Mouse (Mus musculus) forebrain, embryonic 12.5 days (tissue): ENCODE measurements around the gene Hcfc1r1. TPM values are rescaled to one million over a fixed set of nuclear protein-coding genes. Genes with fewer than 3 reads are reported as not detected.
A peak's percentile ranks its signal among the peaks of the same experiment; 100 is the strongest.

Source experiments
- ATAC-seq: fragments of 200-750 bp; cut with Nextera tagmentation; 2 replicates; pipeline ENCODE4 v1.8.0; 2017; ENCODE audit warnings: moderate TSS enrichment; ENCODE audit not compliant: low FRiP score
- H3K27ac ChIP-seq: fragments of 300-500 bp; sonication (generic); 2 replicates; pipeline ENCODE4 v1.5.1; 2016; ENCODE audit warnings: mild to moderate bottlenecking
- H3K27me3 ChIP-seq: fragments of 300-500 bp; sonication (generic); 2 replicates; pipeline ENCODE4 v1.6.1; 2016; ENCODE audit warnings: mild to moderate bottlenecking
- H3K36me3 ChIP-seq: fragments of 300-500 bp; sonication (generic); replicated peaks from 2 replicates; pipeline ENCODE4 v1.6.1; 2016; ENCODE audit warnings: mild to moderate bottlenecking
- H3K4me1 ChIP-seq: fragments of 300-500 bp; sonication (generic); 2 replicates; pipeline ENCODE4 v1.6.1; 2016
- H3K4me2 ChIP-seq: fragments of 300-500 bp; sonication (generic); 2 replicates; pipeline ENCODE4 v1.6.1; 2016; ENCODE audit warnings: mild to moderate bottlenecking, moderate library complexity
- H3K4me3 ChIP-seq: fragments of 300-500 bp; sonication (generic); replicated peaks from 2 replicates; pipeline ENCODE4 v1.5.1; 2016; ENCODE audit warnings: mild to moderate bottlenecking
- H3K9ac ChIP-seq: fragments of 300-500 bp; sonication (generic); 2 replicates; pipeline ENCODE4 v1.6.1; 2016; ENCODE audit warnings: mild to moderate bottlenecking
- H3K9me3 ChIP-seq: fragments of 300-500 bp; sonication (generic); 2 replicates; pipeline ENCODE4 v1.6.1; 2016
- WGBS: fragments of 180-500 bp; shearing (Covaris S2); methylation state at CpG from one replicate; pipeline ENCODE4 v1.1.7; 2016; 5-methylcytosine and 5-hydroxymethylcytosine counted together
- polyA plus RNA-seq: library from polyadenylated mRNA; unstranded; fragments of >200 nt; fragmentation: Nextera tagmentation; extraction: Ambion mirVana; gene quantifications from 2 replicates; pipeline ENCODE4 v1.2.1, GENCODE M21; 2016

The Hcfc1r1 gene
- polyA plus RNA-seq, result 47.1 and 50.3 TPM in 2 replicates

DNA sequence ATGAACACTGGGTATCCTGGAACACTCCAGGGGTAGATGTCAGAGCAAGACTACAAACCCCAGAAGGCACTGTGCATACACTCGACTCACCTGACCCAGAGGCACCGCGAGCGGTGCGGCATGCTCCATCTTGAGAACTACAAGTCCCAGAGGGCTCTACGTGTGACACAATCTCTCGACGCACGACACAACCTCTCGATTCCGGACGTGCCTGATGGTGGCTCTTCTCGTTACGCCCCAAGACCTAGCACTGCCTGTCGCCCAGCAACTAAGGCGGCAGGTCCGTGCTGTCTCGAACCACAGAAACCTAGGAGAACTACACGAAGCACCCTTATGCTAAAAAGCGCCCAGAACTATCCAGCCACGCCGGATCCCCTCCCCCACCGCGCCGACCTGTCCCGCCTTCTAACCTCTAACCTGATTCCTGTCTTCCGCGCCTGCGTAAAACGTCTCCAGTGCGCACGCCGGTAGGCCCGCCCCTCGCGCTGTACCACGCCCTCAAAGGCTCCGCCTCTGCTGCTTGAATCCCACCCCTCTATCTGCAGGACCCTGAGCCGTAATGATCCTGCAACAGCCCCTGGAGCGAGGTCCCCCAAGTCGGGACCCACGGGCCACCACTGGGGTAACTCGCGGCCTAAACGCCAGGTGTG lies at the start of gene Hcfc1r1, which contains the start of gene Thoc6:
Gene Hcfc1r1, plus strand, starts transcription at position 173 of the 650 bp plus-strand sequence.
Gene Thoc6, minus strand, starts transcription at position 459 of the 650 bp plus-strand sequence.
- Histone ChIP-seq H3K4me1 (peaks cover 34% of the 10 kb centered on the region), H3K9ac (peak within 1 kb of the TSS; percentile 50), H3K36me3 (peaks cover 19% of the 10 kb centered on the region), H3K27ac (no peak within 1 kb of the TSS), H3K4me2 (peak within 1 kb of the TSS; percentile 63), H3K27me3 (peaks cover 34% of the 10 kb centered on the region), H3K4me3 (peak within 1 kb of the TSS; percentile 64), H3K9me3 (no peaks in the 10 kb centered on the region)
- peak; percentile 93 for ATAC-seq
- under 1% methylated on average over 45 of the region's 45 CpGs for WGBS

- no peak overlapping the region for H3K4me3 ChIP-seq
- no peak overlapping the region for H3K27ac ChIP-seq
- no peak overlapping the region for H3K4me2 ChIP-seq
- no peak overlapping the region for H3K9ac ChIP-seq
- H3K36me3 ChIP-seq, result no peaks in the 10 kb centered on the region
- H3K27me3 ChIP-seq, result no peaks in the 10 kb centered on the region
- no peaks in the 10 kb centered on the region for H3K9me3 ChIP-seq
- WGBS, result 44% methylated on average over 7 of the region's 7 CpGs
- peaks cover 4% of the 10 kb centered on the region; the same call in 1 of the 2 replicates for H3K4me1 ChIP-seq
- ATAC-seq, result no peak
Measured at GRCm38 (mm10) chr17:23627813-23628212, 45.6 kb upstream of the Hcfc1r1 start.

- Histone ChIP-seq H3K27me3 (no peaks in the 10 kb centered on the region), H3K9me3 (no peaks in the 10 kb centered on the region), H3K4me3 (peak overlapping the region; percentile 10; the same call in 1 of the 2 replicates), H3K9ac (0 out of 2 replicates have a peak overlapping the region, but pooled peaks have one; percentile 21), H3K4me2 (peak overlapping the region; percentile 47), H3K36me3 (no peaks in the 10 kb centered on the region), H3K4me1 (peaks cover 4% of the 10 kb centered on the region; the same call in 1 of the 2 replicates), H3K27ac (no peak overlapping the region)
- 17% methylated on average over 22 of the region's 22 CpGs for WGBS
- ATAC-seq, result peak; percentile 88
Measured at GRCm38 (mm10) chr17:23630195-23631020, 43.0 kb upstream of the Hcfc1r1 start.

DNA sequence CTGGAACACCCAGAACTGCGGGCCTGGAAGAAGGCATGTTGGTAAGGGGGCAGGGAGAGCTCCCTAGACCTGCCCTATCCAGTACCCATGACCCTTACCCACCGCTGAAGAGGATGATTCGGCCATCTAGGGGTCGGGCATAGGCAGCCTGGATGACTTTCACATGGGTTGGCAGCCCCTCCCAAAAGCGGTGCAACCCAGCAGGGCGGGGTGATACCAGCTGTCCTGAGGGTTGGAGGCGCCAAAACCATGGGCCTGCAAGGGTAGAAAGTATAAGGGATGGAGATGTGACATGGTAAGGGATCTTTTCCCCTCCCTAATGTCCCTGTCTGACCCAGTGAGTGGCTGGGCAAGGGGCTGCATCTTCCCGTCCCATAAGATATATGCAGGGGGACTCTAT lies 42.2 kb upstream of the Hcfc1r1 start:
- no peaks in the 10 kb centered on the region for H3K9me3 ChIP-seq
- no peak for ATAC-seq
- H3K27ac ChIP-seq, result no peak overlapping the region
- no peak overlapping the region for H3K4me3 ChIP-seq
- peaks cover 4% of the 10 kb centered on the region; the same call in 1 of the 2 replicates for H3K4me1 ChIP-seq
- H3K27me3 ChIP-seq, result no peaks in the 10 kb centered on the region
- 82% methylated on average over 8 of the region's 8 CpGs for WGBS
- no peak overlapping the region for H3K4me2 ChIP-seq
- H3K9ac ChIP-seq, result no peak overlapping the region
- no peaks in the 10 kb centered on the region for H3K36me3 ChIP-seq

DNA sequence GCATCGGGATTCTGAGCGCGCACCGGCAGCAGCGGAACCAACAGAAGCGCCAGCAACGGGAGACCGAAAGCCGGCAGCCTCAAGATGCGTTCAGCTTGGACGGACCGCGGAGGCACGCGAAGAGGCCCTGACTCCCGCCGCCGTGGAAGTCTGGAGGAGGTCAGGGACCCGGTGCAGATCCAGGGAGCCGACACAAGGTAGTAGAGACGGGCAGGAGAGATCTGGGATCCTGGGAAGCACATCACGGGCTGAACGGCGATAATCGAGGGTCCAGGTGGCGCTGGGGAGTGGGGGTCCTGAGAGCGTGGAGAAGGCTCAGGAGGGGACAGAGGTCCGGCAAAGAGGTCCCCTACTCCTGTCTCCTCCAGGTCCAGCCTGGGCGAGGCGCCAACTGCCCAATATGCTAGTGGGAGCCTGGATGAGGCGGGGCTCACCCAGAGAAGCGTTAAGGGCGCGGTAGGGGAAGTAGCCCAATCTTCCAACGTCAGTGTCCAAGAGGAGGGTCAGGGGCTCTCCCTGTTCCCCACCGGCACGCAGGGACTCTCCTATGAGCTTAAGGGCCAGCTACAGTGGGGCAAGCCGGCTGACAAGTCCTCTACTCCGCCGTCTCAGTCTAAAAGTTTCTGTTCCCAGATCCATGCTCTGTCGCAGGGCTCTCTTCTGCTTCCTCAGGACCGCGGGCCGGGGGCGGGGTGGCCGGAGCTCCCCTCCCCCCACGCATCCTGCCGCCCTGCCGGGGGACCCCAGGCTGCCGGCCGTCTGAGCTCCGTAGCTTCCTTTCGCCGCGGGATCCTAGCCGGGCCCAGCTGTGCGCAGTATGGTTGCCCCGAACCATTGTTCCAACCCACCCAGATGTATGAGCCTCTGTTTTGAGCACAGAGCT lies 28.5 kb upstream of the Hcfc1r1 start, which contains the start of gene Mmp25:
Gene Mmp25, minus strand, starts transcription at position 665 of the 883 bp plus-strand sequence.
- Histone ChIP-seq H3K4me3 (peak within 1 kb of the TSS; percentile 39), H3K27me3 (peaks cover 45% of the 10 kb centered on the region), H3K27ac (no peak within 1 kb of the TSS), H3K9ac (peak within 1 kb of the TSS; percentile 53), H3K4me2 (peak within 1 kb of the TSS; percentile 70), H3K36me3 (no peaks in the 10 kb centered on the region), H3K4me1 (peaks cover 10% of the 10 kb centered on the region), H3K9me3 (no peaks in the 10 kb centered on the region)
- ATAC-seq, result no peak
- WGBS, result under 1% methylated on average over 57 of the region's 58 CpGs

GRCm38 (mm10) chr17:23645894-23646293 lies 27.5 kb upstream of the Hcfc1r1 start:
- Histone ChIP-seq H3K4me2 (no peak overlapping the region), H3K4me1 (peaks cover 10% of the 10 kb centered on the region), H3K27me3 (peaks cover 45% of the 10 kb centered on the region), H3K27ac (no peak overlapping the region), H3K4me3 (no peak overlapping the region), H3K36me3 (no peaks in the 10 kb centered on the region), H3K9me3 (no peaks in the 10 kb centered on the region), H3K9ac (no peak overlapping the region)
- 32% methylated on average over 10 of the region's 10 CpGs for WGBS
- no peak for ATAC-seq

- Histone ChIP-seq H3K4me3 (no peak overlapping the region), H3K27ac (no peak overlapping the region), H3K27me3 (peaks cover 16% of the 10 kb centered on the region), H3K9me3 (no peaks in the 10 kb centered on the region), H3K4me2 (no peak overlapping the region), H3K4me1 (no peaks in the 10 kb centered on the region), H3K9ac (no peak overlapping the region), H3K36me3 (no peaks in the 10 kb centered on the region)
- 84% methylated on average over 6 of the region's 6 CpGs for WGBS
- no peak for ATAC-seq
Measured at GRCm38 (mm10) chr17:23651363-23651762, 22.0 kb upstream of the Hcfc1r1 start.

DNA sequence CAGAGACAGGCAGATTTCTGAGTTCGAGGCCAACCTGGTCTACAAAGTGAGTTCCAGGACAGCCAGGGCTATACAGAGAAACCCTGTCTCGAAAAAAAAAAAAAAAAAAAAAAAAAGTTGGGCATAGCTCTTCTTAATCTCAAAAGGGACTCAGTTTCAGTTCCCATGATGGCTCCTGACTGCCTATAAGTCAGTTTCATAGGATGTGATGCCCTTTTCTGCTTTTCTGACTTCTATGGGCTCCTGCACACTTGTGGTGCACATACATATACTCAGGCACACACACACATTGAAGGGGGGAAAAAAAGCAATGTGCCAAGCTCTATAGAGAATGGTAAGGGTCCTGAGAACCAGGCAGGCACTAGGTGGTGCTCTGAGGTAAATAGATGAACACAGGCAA lies 20.1 kb upstream of the Hcfc1r1 start:
- no peak overlapping the region for H3K27ac ChIP-seq
- 81% methylated on average over 2 of the region's 2 CpGs for WGBS
- no peaks in the 10 kb centered on the region for H3K4me1 ChIP-seq
- H3K9ac ChIP-seq, result no peak overlapping the region
- no peaks in the 10 kb centered on the region for H3K36me3 ChIP-seq
- H3K27me3 ChIP-seq, result peaks cover 14% of the 10 kb centered on the region
- no peak overlapping the region for H3K4me2 ChIP-seq
- no peaks in the 10 kb centered on the region for H3K9me3 ChIP-seq
- H3K4me3 ChIP-seq, result no peak overlapping the region
- ATAC-seq, result no peak

- H3K4me2 ChIP-seq, result no peak overlapping the region
- WGBS, result 70% methylated on average over 6 of the region's 6 CpGs
- ATAC-seq, result no peak
Measured at GRCm38 (mm10) chr17:23654001-23654400, 19.4 kb upstream of the Hcfc1r1 start.

DNA sequence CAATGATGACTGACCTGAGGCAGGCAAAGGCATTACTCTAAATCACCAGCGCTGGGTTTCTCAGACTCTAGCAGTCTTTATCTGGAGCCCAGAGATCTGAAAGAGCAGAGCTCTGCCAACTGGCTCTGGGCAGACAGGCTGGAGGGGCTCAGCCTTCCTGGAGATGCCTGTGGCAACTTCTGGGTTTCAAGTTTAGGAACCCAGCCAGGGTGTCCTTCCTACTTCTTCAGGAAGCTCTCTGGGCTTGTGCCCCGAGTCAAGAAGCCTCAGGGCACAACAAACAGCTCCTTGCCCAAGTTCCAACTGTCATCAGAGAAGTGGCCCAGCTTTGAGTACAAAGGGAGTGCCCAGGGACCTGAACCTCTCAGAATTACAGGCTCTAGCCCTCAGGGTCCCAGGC lies 19.0 kb upstream of the Hcfc1r1 start:
- no peaks in the 10 kb centered on the region for H3K36me3 ChIP-seq
- H3K4me3 ChIP-seq, result no peak overlapping the region
- no peak for ATAC-seq
- H3K27ac ChIP-seq, result no peak overlapping the region
- peaks cover 21% of the 10 kb centered on the region for H3K27me3 ChIP-seq
- no peak overlapping the region for H3K4me2 ChIP-seq
- no peak overlapping the region for H3K9ac ChIP-seq
- H3K4me1 ChIP-seq, result no peaks in the 10 kb centered on the region
- WGBS, result 72% methylated on average over 2 of the region's 2 CpGs
- H3K9me3 ChIP-seq, result no peaks in the 10 kb centered on the region

More at GRCm38 (mm10) chr17:23654001-23654400, 19.4 kb upstream of the Hcfc1r1 start:
- no peak overlapping the region for H3K4me3 ChIP-seq
- H3K27ac ChIP-seq, result no peak overlapping the region
- H3K4me1 ChIP-seq, result no peaks in the 10 kb centered on the region
- H3K9me3 ChIP-seq, result no peaks in the 10 kb centered on the region
- H3K36me3 ChIP-seq, result no peaks in the 10 kb centered on the region
- peaks cover 17% of the 10 kb centered on the region for H3K27me3 ChIP-seq
- H3K9ac ChIP-seq, result no peak overlapping the region

DNA sequence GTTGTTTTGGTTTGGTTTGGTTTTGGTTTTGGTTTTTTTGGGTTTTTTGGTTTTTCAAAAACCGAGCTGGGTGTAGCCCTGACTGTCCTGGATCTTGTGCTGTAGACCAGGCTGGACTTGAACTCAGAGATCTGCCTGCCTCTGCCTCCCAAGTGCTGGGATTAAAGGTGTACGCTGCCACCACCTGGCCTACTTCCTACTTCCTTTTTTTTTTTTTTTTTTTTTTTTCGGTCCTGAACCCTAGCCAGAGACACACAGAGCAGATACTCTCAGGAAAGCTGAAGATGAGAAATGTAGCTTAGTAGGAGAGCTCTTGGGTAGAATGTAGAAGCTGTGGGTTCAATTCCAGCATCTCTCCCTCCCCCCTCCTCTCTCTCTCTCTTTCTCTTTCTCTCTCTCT lies 14.9 kb upstream of the Hcfc1r1 start:
- WGBS, result 64% methylated on average over 3 of the region's 3 CpGs
- Histone ChIP-seq H3K27ac (no peak overlapping the region), H3K4me2 (no peak overlapping the region), H3K4me3 (no peak overlapping the region), H3K27me3 (peaks cover 58% of the 10 kb centered on the region), H3K4me1 (peaks cover 2% of the 10 kb centered on the region; the same call in 1 of the 2 replicates), H3K9me3 (no peaks in the 10 kb centered on the region), H3K9ac (no peak overlapping the region), H3K36me3 (no peaks in the 10 kb centered on the region)
- ATAC-seq, result no peak
